Mouse (Mus musculus): ENCODE results near the gene Rbms3. TPM values are rescaled to one million over a fixed set of nuclear protein-coding genes. Genes with fewer than 3 reads are reported as not detected.

Rbms3 gene
- total RNA-seq, 1 experiment from 2014 or later, result not detected

DNA sequence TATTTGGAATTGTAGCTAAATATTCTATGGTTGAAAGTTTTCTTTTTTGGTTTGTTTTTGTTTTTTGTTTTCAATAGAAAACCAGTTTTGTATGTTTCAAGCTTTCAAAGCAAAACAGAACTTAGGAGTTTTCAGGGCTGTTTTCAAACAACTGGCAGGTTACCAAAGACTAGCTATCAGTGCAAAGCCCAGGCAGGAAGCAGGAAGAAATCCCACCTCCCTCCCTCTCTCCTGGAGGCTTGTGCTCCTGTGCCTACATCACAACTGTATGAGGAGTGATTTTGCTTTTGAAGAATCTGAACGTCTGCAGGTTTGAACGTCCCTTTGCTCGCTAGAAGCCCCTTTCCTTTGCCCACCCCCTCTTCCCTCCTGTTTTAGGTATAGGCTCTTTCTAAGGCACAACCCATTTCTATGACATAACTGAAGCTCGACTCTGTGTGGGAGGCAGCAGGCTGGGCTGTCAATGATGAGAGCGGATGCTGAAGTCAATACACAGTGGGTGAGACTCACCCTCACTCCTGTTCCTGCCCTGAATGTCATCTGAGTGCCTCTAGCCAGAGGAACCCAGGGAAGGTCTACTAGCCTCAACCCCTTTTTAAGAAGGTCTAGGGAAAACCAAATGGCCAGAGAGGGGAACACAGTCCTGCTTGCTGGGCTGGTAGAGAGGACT is 382.3 kb downstream of the Rbms3 start:
- no peak for ATAC-seq (replicated peaks in 1 of 2; ENCODE audit: insufficient read depth in 1 of 2, low FRiP score in 2 of 2, low TSS enrichment in 1 of 2, low read depth in 1 of 2, poor library complexity in 2 of 2, severe bottlenecking in 2 of 2)

DNA sequence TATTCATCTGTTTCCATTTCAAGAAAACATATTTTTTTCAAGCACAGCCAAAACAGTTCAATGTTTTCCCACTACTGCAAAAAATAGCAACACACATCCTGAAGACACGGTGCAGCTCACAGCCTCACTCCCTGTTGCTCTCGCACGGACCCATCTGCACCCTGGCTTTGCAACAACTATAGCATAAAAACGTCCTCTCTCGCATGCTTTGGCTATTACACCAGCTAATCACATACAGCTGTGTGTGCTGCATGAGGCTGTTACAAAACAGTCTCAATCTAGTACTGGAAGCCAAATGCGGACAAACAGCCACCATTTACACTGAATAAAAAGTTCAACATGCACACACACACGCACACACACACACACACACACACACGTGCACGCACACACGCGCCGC is 383.5 kb downstream of the Rbms3 start:
- ATAC-seq (replicated peaks in 1 of 2; ENCODE audit: insufficient read depth in 1 of 2, low FRiP score in 2 of 2, low TSS enrichment in 1 of 2, low read depth in 1 of 2, poor library complexity in 2 of 2, severe bottlenecking in 2 of 2), result no peak

DNA sequence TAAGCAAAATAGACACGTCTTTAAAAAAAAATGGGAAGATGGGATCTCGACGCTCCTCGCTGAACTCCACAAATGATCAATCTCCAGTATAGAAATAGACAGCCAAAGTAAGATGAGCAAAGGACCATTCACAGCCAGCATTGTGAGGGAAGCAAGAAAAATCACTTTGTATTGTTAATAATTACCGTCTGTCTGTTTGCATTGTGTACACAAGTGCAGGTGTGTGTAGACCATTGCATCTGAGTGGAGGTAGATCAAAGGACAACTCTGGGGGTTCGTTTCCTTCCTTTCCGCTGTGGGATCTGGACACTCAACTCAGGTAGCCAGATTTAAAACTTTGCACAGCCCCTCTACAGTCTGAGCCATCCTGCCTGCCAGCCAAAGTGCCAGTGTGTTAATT is 386.3 kb downstream of the Rbms3 start:
- ATAC-seq (replicated peaks in 1 of 2; ENCODE audit: insufficient read depth in 1 of 2, low FRiP score in 2 of 2, low TSS enrichment in 1 of 2, low read depth in 1 of 2, poor library complexity in 2 of 2, severe bottlenecking in 2 of 2), result no peak

DNA sequence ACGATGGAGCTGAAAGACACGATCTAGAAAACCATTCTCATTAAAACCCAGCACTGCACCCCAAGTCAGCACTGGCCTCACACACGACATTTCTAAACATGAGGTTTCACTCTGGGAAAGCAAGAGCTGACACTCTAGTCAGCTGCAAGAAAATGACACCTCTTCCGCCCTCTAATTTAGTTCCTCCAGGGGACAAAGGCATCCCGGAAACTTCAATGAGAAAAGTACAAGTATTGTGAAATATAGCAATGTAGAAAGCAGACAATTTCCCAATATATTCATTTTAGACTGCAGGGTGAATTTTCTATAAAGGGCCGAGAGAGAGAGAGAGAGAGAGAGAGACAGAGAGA is 395.0 kb downstream of the Rbms3 start:
- no peak for ATAC-seq (replicated peaks in 1 of 2; ENCODE audit: insufficient read depth in 1 of 2, low FRiP score in 2 of 2, low TSS enrichment in 1 of 2, low read depth in 1 of 2, poor library complexity in 2 of 2, severe bottlenecking in 2 of 2)

DNA sequence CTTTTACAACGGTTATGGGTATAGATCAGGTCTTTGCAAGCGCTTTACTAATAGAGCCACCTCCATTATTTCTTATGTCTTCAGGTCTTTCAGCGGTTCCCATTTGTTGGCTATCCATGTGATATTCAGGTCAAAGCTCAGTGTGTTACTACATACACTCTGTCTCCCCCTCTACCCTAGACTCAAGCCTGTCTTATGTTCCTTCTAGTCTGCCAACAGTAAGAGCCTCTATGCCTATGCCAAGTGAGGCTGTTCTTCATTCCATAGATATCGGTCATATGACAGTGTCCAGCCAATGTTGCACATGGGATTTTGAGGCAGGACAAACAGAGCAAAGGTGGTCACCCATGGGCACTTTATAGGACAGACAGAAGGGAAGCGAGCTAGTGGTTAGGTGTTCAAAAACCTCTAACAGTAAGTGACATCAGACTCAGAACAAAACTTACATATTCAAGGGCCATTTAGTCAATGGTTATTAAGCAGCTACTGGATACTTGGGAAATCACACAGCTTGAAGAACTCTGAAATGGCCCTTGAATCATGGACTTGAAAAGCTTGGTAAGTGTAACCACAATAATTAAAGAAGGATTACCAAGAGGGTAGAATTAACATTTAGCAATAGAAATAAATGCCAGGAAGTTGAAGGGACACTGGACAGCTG is 395.5 kb downstream of the Rbms3 start:
- no peak for ATAC-seq (replicated peaks in 1 of 2; ENCODE audit: insufficient read depth in 1 of 2, low FRiP score in 2 of 2, low TSS enrichment in 1 of 2, low read depth in 1 of 2, poor library complexity in 2 of 2, severe bottlenecking in 2 of 2)

DNA sequence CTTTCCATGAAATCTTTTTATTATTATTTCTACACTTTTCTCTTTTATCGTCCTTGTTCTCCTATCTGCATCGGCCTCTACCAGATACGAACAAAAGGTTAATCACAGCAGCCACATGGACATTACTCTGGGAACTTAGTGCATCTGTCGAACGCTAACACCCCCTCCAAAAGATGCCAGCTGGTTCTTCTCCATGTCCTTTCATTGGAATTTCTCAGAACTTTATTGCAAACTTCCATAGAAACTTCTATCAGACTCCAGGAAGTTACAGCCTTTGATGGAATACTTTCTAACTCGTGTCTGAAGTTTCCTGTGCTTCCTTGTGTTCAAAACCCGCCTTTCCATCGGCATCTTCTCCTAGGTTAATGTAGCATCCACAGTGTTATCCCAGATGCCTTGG is 407.0 kb downstream of the Rbms3 start:
- no peak for ATAC-seq (replicated peaks in 1 of 2; ENCODE audit: insufficient read depth in 1 of 2, low FRiP score in 2 of 2, low TSS enrichment in 1 of 2, low read depth in 1 of 2, poor library complexity in 2 of 2, severe bottlenecking in 2 of 2)

DNA sequence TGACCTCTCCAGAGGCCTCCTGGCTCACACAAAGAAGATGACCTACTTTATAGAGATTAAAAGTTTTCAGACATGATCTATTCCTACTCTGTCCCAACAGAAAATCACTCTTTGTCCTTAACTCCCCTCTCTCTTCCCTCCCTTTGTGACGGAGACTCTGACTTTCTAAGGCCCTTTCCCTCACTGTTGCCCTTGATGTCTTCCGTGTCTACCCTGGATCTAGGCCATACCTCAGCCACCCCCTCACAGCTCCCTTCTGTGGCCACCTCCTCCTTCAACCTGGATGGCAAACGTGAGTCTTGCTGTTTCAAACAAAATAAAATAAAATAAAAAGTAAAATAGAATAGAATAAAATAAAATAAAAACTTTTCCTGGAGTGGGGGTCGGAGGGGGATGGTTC is 408.2 kb downstream of the Rbms3 start:
- ATAC-seq (replicated peaks in 1 of 2; ENCODE audit: insufficient read depth in 1 of 2, low FRiP score in 2 of 2, low TSS enrichment in 1 of 2, low read depth in 1 of 2, poor library complexity in 2 of 2, severe bottlenecking in 2 of 2), result no peak

DNA sequence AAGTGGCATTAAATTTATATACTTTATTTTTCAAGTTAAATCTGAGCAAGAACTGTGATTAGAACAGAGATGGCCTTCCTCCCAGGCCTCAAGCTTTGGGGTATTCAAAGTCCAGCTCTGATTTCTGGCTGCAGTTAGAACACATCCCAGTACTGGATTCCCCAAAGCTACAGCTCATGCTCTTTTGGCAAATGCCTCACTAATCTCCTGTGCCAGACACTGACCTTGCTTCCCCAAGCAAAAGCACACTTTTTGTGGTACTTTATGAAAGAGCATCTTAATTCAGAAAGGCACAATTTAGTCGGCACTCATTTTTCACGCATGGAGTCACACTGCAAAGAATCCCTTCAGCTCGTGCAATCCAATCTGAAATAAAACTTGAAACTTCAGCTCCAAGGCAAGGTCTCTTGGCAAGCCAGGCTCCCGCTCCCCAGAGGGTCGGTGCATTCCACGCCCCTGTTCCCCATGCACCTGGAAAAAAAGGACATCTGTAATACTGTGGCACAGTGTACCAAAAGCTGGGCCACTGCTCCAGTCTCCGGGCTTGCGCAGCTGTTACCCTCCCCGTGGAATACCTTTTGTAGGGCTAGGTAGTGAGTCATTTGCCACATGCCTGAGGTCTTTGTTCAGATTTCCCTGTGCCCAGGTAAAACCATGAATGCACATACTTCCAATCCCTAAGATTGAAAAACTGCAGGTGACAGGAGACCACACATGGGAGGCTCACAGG is 413.5 kb downstream of the Rbms3 start:
- ATAC-seq (replicated peaks in 1 of 2; ENCODE audit: insufficient read depth in 1 of 2, low FRiP score in 2 of 2, low TSS enrichment in 1 of 2, low read depth in 1 of 2, poor library complexity in 2 of 2, severe bottlenecking in 2 of 2), result no peak

DNA sequence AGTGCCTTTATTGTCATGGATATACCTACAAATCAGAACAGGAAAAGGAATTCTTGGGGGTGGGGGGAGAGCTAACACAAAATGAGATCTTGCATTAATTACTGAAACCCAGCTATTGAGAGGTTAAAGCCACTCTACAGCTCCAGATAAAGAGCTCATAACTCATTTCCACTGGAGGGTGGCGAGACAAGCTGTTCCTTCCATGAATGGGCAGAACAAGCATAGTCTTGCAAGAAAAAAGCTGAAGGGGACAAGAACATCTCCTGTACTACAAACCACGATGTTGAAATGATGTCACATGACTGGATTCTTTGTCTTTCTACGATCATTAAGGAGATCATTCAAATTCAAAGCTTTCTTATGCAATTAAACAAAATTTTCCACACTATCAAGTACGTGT is 417.7 kb downstream of the Rbms3 start:
- ATAC-seq (replicated peaks in 1 of 2; ENCODE audit: insufficient read depth in 1 of 2, low FRiP score in 2 of 2, low TSS enrichment in 1 of 2, low read depth in 1 of 2, poor library complexity in 2 of 2, severe bottlenecking in 2 of 2), result no peak

DNA sequence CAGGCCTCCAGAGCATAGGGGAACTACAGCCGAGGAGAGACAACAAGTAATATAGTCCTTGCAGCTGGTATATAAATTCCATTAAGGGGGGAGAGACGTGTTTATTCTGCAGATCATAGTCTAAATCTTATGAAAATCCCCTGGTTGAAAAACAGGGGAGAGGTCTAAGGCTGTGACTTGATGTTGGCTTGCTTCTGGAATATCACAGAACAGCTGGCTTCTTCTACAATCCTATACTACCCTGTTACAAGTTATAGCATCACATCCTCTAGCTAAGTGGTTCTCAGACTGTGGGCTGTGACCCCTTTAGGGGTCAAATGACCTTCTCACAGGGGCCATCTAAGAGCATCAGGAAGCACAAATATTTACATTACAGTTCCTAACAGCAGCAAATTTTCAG is 419.4 kb downstream of the Rbms3 start:
- ATAC-seq (replicated peaks in 1 of 2; ENCODE audit: insufficient read depth in 1 of 2, low FRiP score in 2 of 2, low TSS enrichment in 1 of 2, low read depth in 1 of 2, poor library complexity in 2 of 2, severe bottlenecking in 2 of 2), result no peak

DNA sequence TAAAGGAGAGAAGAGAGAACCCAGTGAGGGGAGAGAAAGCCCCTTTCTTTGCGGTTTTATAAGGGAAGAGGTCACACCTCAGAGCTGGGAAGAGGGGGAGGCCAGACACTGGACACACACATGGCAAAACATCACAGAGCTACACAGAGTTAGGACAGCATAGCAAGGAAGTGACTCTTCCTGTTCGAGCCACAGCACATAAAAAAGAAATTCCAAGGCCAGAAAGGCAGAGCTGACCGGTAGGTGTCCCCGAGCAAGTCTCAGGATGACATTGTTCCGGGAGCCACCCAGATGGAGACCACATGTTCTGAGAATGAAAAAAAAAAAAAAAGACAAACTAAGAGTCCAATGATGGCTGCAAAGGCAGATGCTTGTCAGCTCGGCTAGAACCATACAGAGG is 424.3 kb downstream of the Rbms3 start:
- ATAC-seq (replicated peaks in 1 of 2; ENCODE audit: insufficient read depth in 1 of 2, low FRiP score in 2 of 2, low TSS enrichment in 1 of 2, low read depth in 1 of 2, poor library complexity in 2 of 2, severe bottlenecking in 2 of 2), result no peak

DNA sequence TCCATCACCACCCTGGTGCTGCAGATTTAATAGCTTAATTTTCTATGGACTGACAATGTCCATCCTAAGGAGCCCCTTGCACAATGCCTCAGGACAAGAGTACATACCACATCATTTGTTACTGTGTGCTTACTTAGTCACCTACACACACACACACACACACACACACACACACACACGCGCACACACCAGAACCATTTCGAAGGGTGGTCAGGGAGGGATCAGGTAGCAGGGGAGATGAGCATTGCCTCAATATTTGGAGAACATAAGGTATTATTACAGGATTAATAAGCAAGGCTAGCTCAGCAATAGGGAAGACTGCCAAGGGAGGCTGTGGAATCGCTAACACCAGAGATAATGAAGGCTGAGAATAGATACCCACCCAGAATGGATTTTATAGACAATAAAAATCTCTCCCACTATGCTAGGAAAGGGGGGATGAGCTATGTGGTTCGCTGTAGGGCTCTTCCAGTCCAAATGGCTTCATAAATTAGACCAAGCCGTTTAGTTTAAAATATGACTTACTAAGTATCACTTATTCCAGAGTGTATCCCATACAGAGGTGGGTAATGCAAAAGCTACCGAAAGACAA is 429.6 kb downstream of the Rbms3 start:
- no peak for ATAC-seq (replicated peaks in 1 of 2; ENCODE audit: insufficient read depth in 1 of 2, low FRiP score in 2 of 2, low TSS enrichment in 1 of 2, low read depth in 1 of 2, poor library complexity in 2 of 2, severe bottlenecking in 2 of 2)

DNA sequence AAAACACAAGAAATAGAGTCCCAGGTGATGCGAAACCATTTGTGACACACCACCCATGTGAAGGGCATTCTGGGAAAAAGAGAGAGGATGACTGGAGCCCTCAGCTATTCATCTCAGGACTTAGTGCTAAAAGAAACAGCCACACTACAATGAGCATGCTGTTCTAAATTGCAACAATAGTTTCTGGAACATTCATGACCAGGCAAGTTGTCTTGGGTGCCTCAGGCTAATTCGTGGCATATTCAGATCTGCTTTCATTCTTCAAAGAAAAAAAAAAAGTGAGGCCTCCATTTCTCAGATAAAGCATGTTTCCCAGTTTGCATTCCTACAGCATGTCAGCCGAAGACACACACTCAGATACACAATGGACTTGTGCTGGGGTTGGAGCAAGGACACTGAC is 432.2 kb downstream of the Rbms3 start:
- ATAC-seq (replicated peaks in 1 of 2; ENCODE audit: insufficient read depth in 1 of 2, low FRiP score in 2 of 2, low TSS enrichment in 1 of 2, low read depth in 1 of 2, poor library complexity in 2 of 2, severe bottlenecking in 2 of 2), result no peak

DNA sequence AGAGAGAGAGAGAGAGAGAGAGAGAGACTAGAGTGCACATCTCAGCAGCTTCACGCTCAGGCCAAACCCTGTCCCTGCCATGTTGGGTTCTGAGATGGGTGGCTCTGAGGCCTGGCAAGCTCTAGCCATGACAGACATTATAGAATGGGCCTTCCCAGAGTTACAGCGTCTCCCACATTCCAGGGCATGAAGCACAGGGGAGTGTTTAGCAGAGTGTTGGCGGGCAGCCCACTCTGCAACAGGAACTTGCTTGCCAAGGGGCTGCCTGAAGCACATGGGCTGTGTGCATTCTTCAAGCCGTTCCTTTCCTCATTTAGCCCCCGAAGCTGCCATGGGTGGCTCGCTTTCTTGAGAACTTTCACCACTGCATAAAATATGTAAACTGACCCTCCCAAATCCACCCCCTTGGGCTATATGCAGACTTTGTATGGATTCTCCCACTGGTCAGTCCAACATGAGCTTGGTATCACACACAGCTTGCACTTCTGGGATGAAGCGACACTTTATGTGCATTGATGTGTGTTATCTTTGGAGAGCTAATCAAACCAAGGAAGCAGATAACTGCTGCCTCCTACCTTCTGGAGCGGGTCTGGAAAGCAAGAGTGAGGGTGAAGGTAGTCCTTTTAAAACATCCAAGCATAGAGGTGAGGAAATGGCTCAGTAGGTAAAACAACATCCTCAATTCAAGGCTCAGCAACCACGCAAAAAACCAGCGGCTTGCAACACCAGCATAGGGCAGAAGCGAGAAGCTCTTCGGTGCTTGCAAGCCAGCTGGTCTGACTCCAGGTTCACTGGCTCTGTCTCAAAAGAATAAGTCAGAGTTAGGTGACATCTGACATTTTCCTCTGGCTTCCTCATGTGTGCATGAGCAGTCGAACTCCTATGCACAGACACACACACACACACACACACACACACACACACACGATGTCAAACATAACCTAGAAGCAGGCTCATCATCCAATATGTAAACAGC is 436.9 kb downstream of the Rbms3 start:
- ATAC-seq (replicated peaks in 1 of 2; ENCODE audit: insufficient read depth in 1 of 2, low FRiP score in 2 of 2, low TSS enrichment in 1 of 2, low read depth in 1 of 2, poor library complexity in 2 of 2, severe bottlenecking in 2 of 2), result peak; percentile 29 to 42; a peak in 2 of 4 replicates

DNA sequence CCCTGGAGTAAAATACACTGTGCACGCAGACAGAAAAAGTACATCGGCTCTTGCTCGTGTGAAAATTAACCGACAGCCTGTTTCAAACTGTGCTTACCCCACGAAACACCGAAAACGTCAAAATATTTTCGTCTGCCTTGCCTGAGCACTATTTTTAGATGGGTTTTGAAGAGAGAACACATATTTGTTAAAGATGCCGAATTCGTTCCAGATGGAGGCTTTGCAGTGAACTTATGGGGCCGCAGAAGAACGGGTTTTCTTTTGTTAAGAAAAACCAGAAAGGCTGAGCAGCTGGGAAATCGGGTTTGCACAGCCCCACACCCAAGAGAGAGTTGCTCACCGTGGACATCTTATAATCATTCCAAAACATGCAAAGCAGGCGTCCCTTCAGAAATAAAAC is 437.6 kb downstream of the Rbms3 start:
- no peak for ATAC-seq (replicated peaks in 1 of 2; ENCODE audit: insufficient read depth in 1 of 2, low FRiP score in 2 of 2, low TSS enrichment in 1 of 2, low read depth in 1 of 2, poor library complexity in 2 of 2, severe bottlenecking in 2 of 2)

DNA sequence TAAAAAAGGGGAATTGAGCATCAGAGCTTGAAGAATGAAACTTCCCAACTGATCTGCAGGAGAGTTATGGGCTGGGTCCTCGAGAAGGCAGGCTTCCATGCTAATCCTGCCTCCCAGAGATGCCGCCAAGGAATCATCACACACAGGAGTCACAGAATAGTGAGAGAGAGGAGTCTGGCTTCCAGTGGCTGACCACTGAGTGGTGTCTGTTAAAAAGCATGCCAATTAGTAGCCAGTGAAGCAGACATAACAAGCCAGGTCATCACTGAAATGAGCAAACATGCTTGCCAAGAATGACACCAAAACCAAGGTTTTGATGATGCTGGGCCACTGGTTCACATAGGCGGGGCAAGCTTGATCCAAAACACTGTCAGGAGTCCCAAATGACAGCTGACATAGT is 441.3 kb downstream of the Rbms3 start:
- no peak for ATAC-seq (replicated peaks in 1 of 2; ENCODE audit: insufficient read depth in 1 of 2, low FRiP score in 2 of 2, low TSS enrichment in 1 of 2, low read depth in 1 of 2, poor library complexity in 2 of 2, severe bottlenecking in 2 of 2)

Measured in hematopoietic stem cell, adult 5-6 weeks (primary cell).